Mouse (Mus musculus): ENCODE measurements around the gene Dnase2a. TPM values are rescaled to one million over a fixed set of nuclear protein-coding genes. Genes with fewer than 3 reads are reported as not detected.
A peak's percentile ranks its signal among the peaks of the same experiment; 100 is the strongest.

Dnase2a gene
- total RNA-seq (2021): 1 to 10 TPM; 6.9 to 7.0 TPM
- long read RNA-seq, experiment 1, partial matches to known transcripts: 0 of 7 reads
- long read RNA-seq, experiment 1, other reads (novel, unspliced or antisense): 4 of 7 reads
- long read RNA-seq, experiment 2, partial matches to known transcripts: 0 of 3 reads
- long read RNA-seq, experiment 2, other reads (novel, unspliced or antisense): 2 of 3 reads

DNA sequence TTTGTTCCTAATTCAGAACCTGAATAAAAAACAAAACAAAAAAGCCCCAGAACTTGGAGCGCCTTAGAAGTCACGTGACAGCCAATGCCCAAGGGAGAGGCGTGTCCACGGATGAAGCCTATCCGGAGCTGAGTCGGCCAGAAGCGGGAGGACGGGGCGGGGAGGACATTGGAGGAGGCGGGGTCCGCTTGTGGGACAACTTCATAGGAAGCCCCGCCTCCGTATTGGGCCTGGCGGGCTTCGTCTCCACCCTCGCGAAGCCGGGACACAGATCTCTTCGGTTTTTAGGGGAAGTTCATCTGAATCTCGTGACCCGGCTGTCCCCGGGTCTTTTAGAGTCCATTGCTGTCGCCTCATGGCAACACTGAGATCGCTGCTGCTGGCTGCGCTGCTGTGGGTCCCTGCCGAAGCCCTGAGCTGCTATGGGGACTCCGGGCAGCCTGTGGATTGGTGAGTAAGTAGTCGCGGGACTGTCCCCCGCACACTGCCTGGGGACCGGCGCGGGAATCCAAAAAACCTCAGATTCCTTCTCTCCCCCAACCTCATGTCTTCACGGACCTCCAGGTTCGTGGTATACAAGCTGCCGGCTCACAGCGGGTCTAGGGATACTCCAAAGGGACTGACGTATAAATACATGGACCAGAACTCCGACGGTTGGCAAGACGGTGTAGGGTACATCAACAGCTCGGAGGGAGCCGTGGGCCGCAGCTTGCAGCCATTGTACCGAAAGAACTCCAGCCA, at the start of gene Dnase2a:
Gene Dnase2a (plus strand): TSS at position 140 of the 741 bp plus-strand sequence.
- peak; percentile 93 to 97 for DNase-seq (ENCODE audit: low spot score in 2 of 2)

DNA sequence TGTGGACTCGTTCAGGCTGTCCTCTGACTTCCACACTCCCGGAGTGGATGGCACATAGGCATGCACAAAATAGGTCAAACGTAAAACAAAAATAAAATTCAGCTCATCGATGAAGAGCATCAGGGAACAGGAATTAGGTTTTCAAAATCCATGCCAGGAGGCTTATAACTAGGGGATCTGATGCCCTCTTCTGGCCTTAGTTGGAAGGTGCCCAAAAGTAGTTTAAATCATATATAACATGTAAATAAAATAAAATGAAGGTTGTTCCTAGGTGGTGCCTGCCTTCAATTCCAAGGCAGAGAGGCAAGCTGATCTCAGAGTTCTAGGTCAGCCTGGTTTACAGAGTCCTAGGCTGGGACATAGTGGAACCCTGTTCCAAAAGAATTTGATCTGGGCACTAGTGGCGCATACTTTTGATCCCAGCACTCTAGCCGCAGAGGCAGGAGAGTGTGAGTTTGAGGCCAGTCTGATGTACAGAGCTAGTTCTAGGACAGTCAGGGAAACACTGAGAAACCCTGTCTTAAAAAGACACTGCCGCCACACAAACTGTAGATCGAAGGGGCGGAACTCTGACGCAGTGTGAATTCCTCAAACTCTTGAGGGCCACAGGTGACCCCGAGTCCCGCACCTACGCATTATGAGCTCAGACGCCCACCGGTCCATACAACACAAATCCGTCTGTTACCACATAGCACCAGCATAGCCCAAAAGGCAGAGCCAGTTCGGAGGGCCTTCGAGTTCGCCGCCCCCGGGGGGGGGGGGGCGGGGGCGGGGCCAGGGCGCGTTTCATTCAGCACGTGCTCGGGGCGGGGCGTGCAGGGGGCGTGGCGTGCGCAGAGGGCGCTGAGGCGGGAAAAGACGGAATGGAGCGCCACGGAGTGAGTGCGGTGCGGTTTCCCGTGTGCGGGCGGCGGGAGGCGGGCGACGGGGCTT, 36.7 kb upstream of the Dnase2a start, which contains the start of gene Syce2:
Gene Syce2 (plus strand): TSS at position 736 of the 933 bp plus-strand sequence.
- peak; percentile 63 to 84 for DNase-seq (ENCODE audit: low spot score in 2 of 2)

DNA sequence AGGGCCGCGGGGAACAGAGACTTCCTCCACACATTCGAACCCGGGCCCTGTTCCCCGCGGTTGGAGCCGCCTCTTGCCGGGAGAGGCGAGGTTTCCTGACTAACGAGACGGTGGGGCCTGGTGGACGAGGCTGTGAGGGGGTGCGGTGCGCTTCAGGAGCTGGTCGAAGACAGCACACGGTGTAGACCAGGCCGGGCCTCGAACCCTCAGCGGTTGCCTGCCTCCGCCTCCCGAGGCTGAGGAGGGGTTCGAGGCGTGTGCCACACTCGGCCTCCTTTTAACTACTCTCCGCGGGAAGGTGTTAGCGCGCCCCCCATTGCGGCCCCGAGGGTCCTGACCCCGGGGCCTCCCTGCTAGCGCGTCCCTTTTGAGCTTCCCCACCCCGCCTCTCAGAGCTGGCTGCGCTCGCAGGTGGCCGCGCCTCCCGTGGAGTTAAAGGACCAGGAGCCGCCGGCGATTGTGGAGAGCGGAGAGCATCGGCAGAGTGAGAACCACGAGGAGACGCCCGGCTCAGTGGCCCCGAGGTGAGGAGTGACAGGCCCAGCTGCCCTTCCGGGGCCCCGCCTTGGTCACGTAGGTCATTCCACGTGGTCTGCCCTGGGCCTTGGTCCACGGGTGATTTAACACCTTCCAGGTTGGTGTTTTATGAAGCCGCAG, 35.9 kb upstream of the Dnase2a start:
- peak; percentile 26 to 44 for DNase-seq (ENCODE audit: low spot score in 2 of 2)

DNA sequence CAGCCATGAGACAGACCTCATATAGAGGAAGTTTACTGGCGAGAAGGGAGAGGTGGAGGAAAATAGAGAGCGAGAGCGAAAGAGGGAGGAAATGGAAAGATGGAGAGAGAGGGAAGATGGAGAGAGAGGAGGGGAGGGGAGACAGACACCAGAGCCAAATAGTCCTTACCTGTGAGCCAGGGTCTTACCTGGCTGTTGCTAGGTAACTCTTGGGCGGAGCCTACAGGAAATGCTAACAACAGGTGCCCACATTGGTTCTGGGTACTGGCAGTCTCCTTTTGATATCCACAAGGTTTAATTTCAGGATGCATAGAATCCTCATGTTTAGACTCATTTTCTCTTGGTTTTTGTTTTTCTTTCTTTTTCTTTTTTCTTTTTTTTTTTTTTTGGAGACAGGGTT, 35.3 kb upstream of the Dnase2a start:
- no peak for DNase-seq (ENCODE audit: low spot score in 2 of 2)

DNA sequence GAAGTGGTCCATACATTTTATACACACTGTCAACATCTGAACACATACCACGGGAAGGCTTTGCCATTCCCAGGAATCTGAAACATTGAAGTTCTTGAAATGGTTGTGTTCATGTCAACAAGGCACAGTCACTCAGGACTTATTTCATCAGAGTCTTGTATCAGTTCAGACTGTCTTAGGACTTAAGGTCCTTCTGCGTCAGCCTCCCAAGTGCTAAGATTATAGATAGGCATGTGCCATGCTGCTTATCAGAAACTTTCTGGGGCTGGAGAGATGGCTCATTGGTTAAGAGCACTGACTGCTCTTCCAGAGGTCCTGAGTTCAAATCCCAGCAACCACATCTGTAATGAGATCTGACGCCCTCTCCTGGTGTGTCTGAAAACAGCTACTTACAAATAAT, 34.0 kb upstream of the Dnase2a start:
- no peak for DNase-seq (ENCODE audit: low spot score in 2 of 2)

DNA sequence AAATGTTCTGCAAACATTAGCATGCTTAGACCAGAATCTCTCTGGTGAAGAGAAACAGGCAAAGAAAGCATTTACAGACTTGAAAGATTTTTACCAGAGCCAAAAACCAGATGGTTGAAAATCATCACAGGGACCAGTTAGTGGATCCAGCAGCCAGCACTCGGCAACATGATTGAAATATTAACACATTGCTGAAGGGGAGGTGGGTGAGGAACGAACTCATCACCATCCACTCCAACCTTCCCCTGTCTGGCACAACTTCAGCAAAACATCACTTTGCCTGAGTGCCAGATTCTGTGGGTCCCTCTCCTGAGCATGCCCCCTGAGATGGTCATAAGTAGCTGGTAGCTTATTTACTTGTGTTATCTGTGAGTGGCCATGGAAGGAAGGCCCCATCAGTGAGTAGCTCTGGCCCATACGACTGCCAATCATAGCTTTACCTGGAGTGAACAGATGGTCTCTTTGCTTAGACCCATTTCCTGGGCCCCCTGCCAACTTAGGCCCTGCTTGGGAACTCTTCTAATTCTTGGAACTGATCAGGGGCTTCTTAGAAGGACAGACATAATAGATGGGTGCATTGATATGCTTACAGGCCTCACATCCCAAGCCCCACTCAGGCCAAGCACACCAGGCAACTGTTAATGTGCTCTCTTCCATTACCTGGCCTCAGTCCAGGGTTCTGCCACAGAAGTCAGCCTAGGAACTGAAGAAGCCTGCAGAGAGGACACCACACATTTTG, 30.9 kb upstream of the Dnase2a start:
- DNase-seq (ENCODE audit: low spot score in 2 of 2): no peak

DNA sequence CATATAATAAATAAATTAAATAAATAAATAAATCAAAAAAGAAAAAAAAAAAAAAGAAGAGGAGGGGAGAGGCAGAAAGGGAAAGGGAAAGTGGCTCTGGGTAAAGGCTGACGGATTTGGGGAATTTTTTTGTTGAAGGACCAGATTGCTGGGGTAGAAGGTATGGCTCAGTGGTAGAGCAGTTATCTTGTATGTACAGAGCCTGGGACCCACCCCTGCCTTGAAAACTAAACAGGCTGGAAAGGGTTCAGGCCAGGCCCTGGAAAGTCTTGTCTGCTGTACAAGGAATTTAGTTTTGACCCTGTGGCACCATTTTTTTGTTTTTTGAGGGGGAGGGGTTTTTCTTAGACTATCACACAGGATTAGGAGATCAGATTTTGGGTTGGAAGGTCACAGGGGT, 29.4 kb upstream of the Dnase2a start:
- no peak for DNase-seq (ENCODE audit: low spot score in 2 of 2)

DNA sequence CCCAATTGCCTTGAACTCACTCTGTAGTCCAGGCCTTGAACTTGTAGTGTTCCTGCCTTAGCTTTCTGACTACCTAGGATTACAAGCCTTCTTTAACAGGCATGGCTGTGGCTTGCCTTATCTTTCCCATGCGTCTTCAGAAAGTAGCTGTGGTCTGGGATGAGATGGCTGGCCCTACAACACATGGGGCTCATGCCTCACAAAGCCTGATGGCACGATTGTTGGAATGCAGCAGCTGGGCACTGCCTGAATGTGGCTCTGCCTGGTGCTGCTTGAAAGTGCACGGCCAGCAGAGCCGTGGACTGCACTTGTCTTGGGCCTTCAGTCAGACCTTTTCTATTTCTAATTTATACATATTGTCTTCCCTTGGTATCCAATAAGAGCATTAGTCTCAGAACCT, 23.6 kb upstream of the Dnase2a start:
- DNase-seq (ENCODE audit: low spot score in 2 of 2): no peak

DNA sequence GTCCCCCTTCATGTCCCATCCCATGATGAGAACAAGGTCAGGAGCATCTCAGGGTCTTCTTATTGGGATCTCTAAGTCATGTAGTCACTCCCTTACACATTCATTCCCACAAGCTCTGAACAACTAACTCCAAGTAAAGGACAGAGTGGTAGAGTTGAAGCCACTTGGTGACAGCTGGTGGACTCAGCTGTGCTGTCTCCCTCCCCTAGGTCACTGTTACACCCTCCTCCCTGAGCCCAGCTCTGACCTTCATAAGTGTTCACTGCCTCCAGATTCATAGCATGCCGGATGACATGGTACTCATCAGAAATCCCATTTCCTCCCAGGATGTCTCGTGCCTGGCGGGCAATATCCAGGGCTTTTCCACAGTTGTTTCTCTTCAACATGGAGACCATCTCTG, 20.1 kb upstream of the Dnase2a start:
- no peak for DNase-seq (ENCODE audit: low spot score in 2 of 2)

DNA sequence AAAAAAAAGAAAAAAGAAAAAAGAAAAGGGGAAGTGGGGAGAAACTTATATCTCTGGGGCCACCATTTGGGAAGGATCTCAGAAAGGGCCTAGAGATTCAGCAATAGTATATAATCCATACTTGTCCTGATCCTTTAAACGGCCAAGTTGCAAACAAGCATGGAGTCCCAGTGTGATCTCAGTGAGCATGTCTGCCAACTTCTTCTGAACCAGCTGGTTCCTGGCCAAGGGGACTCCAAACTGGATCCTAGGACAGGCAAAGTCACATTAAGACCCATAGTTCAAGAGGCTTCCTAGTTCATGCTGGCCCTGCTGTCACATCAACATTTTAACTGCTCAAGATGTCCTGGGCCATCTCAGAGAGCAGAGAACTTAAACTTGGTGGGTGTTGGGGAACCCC, 19.2 kb upstream of the Dnase2a start:
- no peak for DNase-seq (ENCODE audit: low spot score in 2 of 2)

DNA sequence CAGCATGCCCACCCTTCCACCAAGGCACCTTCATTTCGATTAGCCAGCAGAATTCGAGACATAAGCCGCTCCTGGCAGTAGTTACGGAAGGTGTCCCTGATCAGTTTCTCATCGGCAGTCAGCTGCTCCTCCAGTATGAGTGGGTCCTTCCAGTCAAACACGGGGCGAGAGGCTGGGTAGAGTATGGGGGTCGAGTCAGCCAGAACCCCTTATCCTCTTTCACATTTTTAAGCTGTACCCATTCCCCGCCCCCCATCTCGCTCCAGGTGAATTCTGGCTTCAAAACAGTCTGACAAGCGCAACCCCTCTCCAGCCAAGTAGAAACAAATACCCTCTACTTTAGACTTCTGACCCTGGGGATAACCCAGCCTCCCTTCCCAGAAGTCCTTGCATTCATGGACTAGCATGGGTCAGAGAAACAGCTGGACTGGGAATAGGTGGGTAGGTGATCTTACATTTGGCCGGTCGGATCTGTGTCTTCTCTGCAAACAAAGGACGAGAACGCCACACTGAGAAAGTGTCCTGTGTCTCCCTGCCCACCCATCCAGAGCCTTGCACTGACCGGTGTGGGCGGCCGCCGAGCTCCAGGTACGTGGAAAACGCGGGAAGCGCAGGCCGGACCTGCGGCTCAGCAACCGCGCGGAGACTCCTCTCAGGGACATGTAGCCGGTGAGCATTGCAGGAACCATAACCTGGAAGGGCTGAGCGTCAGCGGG, 15.2 kb upstream of the Dnase2a start:
- DNase-seq (ENCODE audit: low spot score in 2 of 2): no peak

DNA sequence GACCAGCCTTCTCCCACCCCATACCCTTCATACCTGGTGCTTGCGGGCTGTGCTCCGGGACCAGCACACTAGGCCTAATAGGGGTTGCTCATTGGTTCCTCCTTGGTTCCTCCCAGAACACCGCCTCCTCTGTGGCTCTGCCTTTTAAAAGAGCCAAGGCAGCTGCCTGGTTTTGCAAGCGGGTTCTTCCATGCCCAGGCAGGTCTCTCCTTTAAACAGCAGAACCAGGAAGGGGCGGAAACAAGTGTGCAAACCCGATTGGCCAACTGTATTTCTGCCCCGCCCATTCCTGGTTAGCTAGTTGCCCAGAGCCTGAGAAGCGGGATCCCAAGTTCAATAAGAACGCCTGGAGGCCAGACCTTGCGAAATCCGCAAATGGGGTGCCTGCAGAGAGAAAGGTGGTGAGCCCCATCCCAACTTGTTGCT, 14.6 kb upstream of the Dnase2a start, which contains the start of gene Gcdh:
Gene Gcdh (minus strand): TSS at position 213 of the 426 bp plus-strand sequence.
- peak; percentile 58 to 86 for DNase-seq (ENCODE audit: low spot score in 2 of 2)

DNA sequence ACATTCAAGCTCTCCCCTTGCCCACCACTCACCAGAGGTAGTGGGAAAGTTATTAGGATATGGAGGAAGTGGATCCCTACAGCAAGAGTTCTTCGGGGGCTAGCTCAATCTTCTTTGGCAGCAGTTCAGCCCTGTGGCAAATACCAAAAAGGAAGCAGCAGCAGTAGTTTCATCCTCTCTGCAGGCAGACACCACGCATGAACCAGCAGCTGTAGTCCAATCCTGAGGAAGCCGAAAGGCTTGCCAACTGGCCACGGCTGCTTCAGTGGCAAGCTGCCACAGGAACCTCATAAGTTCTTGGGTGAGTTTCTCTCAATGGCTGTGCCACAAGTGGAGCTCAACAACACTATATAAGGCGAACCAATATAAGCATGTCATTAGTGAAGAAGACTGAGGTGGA, 12.4 kb upstream of the Dnase2a start:
- no peak for DNase-seq (ENCODE audit: low spot score in 2 of 2)

DNA sequence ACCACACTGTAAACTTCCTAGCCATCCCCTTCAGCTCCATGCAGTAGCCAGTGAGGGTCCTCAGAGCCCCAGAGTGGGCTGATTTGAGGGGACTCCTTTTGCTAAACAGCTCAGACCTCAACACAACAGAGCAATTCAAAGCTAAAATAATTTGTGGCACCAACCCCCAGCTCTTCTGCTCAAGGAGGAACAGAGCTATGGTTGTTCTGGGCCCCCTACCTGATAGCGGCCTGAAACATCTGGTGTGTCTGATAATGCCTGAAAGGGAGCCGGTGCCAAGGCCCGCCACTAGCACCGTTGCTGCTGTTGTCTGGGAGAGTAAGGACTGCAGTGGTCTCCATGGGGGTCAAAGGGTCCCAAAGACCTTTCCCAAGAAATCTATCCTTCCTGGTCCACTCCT, 7.3 kb upstream of the Dnase2a start:
- no peak for DNase-seq (ENCODE audit: low spot score in 2 of 2)

DNA sequence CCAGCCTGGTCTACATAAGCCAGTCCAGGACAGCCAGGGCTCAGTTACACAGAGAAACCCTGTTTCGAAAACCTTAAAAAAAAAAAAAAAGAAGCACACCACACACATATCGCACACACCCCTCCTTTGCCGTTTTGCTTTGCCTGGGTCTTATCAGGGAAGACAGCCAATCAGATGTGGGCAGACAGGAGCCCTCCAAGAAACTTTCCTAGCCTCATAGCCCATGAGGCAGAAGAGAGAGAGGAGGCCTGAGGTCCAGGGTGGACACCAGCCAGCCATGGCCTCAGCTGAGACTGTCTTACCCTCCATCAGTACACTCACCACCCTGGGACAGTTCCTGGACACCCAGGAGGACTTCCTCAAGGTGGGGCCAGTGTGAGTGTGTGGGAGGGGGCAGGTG, 6.6 kb upstream of the Dnase2a start, which contains the start of gene Klf1:
Gene Klf1 (plus strand): TSS at position 177 of the 400 bp plus-strand sequence.
- DNase-seq (ENCODE audit: low spot score in 2 of 2): no peak

DNA sequence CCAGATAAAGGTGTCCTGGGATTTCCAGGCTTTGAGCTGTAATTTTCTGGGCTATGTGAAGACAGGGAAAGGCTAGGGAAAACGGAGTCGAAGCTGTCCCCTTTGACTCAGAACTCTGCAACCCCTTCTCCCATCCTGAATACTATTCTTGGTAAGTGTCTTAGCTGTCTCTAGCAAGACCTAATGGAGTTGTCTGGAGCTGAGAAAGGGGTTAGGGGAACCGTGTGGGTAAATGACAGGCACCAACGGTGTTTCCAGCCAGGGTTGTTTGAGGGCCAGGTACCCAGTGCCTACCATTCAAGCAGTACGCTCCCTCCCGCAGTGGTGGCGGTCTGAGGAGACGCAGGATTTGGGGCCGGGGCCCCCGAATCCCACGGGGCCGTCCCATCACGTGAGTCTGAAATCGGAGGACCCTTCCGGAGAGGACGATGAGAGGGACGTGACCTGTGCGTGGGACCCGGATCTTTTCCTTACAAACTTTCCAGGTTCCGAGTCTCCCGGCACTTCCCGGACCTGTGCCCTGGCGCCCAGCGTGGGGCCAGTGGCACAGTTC, 5.9 kb upstream of the Dnase2a start:
- no peak for DNase-seq (ENCODE audit: low spot score in 2 of 2)

DNA sequence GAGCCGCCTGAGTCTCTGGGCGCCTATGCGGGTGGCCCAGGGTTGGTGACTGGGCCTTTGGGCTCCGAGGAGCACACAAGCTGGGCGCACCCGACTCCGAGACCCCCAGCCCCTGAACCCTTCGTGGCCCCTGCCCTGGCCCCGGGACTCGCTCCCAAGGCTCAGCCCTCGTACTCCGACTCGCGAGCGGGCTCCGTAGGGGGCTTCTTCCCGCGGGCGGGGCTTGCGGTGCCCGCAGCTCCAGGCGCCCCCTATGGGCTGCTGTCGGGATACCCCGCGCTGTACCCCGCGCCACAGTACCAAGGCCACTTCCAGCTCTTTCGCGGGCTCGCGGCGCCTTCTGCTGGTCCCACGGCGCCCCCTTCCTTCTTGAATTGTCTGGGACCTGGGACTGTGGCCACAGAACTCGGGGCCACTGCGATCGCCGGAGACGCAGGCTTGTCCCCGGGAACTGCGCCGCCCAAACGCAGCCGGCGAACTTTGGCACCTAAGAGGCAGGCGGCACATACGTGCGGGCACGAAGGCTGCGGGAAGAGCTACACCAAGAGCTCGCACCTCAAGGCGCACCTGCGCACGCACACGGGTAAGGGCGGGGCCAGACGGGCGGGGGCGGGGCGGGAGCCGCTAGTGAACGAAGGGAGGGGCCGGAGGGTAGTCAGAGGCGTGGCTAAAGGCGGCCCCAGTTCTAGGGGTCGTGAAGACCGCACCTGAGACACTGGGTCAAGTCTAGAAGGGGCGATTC, 5.3 kb upstream of the Dnase2a start:
- DNase-seq (ENCODE audit: low spot score in 2 of 2): peak; percentile 87 to 93

DNA sequence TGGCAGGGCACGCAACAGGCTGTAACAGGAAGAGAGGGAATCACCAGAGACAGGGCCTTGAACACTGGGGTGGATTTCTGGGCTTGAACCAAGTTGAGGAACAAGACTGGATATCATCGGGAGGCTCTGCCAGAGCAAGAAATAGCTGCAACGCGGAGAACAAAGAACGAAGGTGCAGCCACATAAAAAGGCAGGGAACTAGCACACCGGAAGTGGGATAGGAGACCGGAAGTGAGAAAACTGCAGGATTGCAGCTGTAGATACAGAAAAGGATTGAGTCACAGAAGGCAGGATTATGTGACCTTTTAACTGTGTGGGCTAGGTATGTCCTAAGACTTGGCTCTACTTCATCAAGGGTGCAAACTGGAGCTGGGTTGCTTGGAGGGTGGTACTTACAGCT, 4.0 kb upstream of the Dnase2a start:
- DNase-seq (ENCODE audit: low spot score in 2 of 2): no peak

DNA sequence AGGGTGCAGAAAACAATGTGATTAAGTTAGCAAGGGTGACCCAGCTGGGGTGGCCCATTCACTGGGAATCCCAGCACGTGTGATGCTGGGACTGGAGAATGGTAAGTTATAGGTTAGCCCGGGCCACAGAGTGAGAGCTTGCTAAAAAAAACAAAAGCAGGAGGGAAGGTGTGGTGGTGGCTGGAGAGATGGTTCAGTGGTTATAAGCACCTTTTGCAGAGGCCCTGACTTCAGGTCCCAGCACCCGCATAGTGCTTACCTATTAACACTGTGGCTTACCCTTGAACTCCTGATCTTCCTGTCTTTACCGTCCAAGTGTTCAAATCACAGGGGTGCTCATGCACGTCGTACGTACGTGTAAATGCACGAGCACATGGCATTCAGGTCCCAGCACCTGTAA, 1.3 kb upstream of the Dnase2a start:
- no peak for DNase-seq (ENCODE audit: low spot score in 2 of 2)

Measured in gastrocnemius, postnatal 4 days (tissue).